Mouse (Mus musculus): ENCODE data around the gene Cyp4f39.

DNA sequence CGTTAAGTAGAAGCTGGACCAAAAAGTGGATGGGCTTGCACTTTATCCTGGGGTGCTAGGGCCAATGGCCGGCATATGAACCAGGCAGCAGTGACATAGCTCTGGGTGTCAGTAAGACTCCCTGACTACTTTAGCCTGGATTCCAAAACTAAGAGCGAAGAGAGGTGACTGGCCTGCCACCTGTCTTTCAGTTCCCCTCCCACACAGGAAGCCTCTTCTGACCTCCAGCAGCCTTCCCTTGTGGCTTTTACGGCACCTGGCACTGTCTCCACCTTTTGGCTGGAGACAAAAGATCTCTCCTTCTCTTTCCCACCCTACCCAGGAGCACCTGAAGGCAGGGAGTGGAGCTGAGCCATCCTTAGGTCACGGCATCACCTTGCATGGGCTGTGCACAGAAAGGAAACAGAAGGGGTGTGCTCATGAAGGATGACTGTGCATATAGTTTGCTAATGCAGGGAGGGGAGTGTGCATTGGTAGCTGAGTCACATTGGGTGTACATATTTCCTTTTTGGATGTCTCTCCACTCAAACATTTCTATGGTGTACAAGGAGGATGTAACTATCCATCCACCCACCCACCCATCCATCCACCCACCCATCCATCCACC is 22.5 kb downstream of the Cyp4f39 start:
- no peak for TF ChIP-seq CTCF (IDR thresholded peaks at IDR 0.05; ENCODE audit: control insufficient read depth, insufficient read depth, low read length)
- TF ChIP-seq POLR2A (IDR thresholded peaks at IDR 0.05; ENCODE audit: borderline replicate concordance, control insufficient read depth, low read depth, low read length), result no peak

Data from bone marrow, adult 2 months (tissue).